Mouse (Mus musculus): ENCODE data around the gene Trpm6. TPM values are rescaled to one million over a fixed set of nuclear protein-coding genes. Genes with fewer than 3 reads are reported as not detected.

Gene Trpm6
- total and polyA plus RNA-seq, 3 experiments: 0.05 TPM; not detected in 2

DNA sequence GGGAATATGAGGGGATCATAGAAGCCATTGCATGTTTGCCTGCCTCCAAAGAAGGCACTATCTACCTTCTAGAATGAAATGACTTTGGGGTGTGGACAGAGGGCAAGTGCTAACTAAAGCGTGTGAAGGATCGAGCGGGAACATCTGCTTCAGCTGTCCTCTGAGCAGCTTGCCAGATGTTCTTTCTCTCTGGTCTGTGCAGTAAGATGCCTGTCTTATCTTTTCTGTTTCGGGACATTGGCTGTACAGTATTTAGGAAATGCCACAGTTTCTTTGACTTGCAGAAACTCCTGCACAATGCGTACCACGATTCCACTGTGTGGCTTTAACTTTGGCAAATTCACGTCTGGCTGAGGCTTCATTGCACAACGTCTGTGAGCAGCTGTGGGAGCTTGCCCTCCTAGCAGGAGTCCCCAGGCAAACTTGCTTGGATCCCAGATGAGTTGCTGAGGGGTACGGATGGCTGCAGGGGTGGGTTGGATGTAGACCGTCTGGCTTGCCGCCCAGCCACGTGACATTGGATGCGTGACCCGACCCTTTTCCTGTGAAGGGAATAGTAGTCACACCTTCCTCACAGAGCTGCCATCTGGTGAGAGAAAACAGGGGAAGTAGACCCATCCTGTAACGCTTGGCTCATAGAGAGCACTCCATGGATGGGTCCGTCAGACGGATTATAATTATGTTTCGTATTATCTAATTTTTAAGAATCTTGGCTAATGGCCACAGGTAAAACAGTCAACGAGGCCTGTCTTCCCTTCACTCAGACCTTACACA lies 92.2 kb downstream of the Trpm6 start:
- H3K36me3 ChIP-seq (replicated peaks): no peaks in the 10 kb centered on the region
- TF ChIP-seq TAL1 (conservative IDR thresholded peaks at IDR 0.05; ENCODE audit: low read depth, low read length): no peak
- no peak for TF ChIP-seq POLR2AphosphoS5 (IDR thresholded peaks at IDR 0.05; ENCODE audit: insufficient replicate concordance, low read depth, low read length)
- no peak for TF ChIP-seq CTCF (IDR thresholded peaks at IDR 0.05; ENCODE audit: low read depth, low read length)
- no peak for TF ChIP-seq GATA2 (IDR thresholded peaks at IDR 0.05; ENCODE audit: borderline replicate concordance, low read depth, low read length)
- TF ChIP-seq GATA1 (IDR thresholded peaks at IDR 0.05; ENCODE audit: borderline replicate concordance, low read length): no peak
- H3K27me3 ChIP-seq (ENCODE audit: insufficient read depth, low read length): no peaks in the 10 kb centered on the region; the same call in 1 of the 2 replicates
- H3K4me3 ChIP-seq (ENCODE audit: low read depth, low read length): no peak overlapping the region
- ATAC-seq (ENCODE audit: extremely low read depth, insufficient number of reproducible peaks, low FRiP score, poor library complexity, severe bottlenecking) (no peak), DNase-seq (ENCODE audit: low spot score) (no peak)
- no peaks in the 10 kb centered on the region for H3K4me1 ChIP-seq (ENCODE audit: insufficient read depth, low read depth, low read length)
- no peaks in the 10 kb centered on the region for H3K9me3 ChIP-seq (replicated peaks)

DNA sequence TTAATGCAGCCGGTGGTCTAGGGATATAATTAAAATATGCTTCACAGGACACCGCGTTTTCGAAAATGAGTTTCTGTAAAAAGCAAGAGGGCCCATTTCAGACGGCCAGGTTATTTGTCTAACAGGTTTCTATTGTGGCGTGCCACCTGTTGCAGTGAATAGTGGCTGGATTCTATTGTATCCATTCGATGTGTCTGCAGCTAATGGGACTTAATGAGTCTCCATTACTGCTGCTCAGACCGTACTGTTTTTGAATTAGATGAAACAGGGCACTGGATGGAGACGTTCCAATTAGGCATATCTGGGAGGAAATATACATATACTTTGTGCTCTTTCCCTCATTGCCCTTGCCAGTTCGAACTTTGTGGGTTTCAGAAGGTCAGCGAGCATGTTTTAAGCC lies 92.8 kb downstream of the Trpm6 start:
- Histone ChIP-seq H3K4me3 (ENCODE audit: low read depth, low read length) (no peak overlapping the region), H3K36me3 (replicated peaks) (no peaks in the 10 kb centered on the region), H3K27me3 (ENCODE audit: insufficient read depth, low read length) (no peaks in the 10 kb centered on the region; the same call in 1 of the 2 replicates), H3K4me1 (ENCODE audit: insufficient read depth, low read depth, low read length) (no peaks in the 10 kb centered on the region), H3K9me3 (replicated peaks) (no peaks in the 10 kb centered on the region)
- no peak for TF ChIP-seq TAL1 (conservative IDR thresholded peaks at IDR 0.05; ENCODE audit: low read depth, low read length)
- no peak for TF ChIP-seq GATA1 (IDR thresholded peaks at IDR 0.05; ENCODE audit: borderline replicate concordance, low read length)
- TF ChIP-seq POLR2AphosphoS5 (IDR thresholded peaks at IDR 0.05; ENCODE audit: insufficient replicate concordance, low read depth, low read length): no peak
- TF ChIP-seq GATA2 (IDR thresholded peaks at IDR 0.05; ENCODE audit: borderline replicate concordance, low read depth, low read length): no peak
- no peak for TF ChIP-seq CTCF (IDR thresholded peaks at IDR 0.05; ENCODE audit: low read depth, low read length)
- DNase-seq (ENCODE audit: low spot score) (no peak), ATAC-seq (ENCODE audit: extremely low read depth, insufficient number of reproducible peaks, low FRiP score, poor library complexity, severe bottlenecking) (no peak)

DNA sequence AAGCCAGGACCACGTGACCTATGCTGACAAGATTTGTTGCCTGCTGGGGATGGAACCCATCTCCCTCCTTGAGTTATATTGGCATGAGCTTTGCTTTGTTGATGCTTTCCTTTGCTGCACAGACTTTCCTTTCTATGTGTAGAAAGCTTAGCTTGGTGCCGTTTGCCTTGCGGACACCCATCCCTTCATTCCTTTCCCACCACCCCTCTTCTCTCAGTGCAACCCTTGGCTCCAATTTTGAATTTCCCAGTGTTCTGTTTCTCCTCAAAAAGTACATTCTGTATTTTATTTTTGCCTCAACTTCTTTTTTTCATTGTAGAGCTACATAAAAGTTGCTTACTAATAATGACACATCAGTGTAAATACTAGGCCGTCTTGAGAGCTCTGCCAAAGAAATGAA lies 96.6 kb downstream of the Trpm6 start:
- no peak for ATAC-seq (ENCODE audit: extremely low read depth, insufficient number of reproducible peaks, low FRiP score, poor library complexity, severe bottlenecking)
- TF ChIP-seq POLR2AphosphoS5 (IDR thresholded peaks at IDR 0.05; ENCODE audit: insufficient replicate concordance, low read depth, low read length): no peak
- TF ChIP-seq TAL1 (conservative IDR thresholded peaks at IDR 0.05; ENCODE audit: low read depth, low read length): no peak
- TF ChIP-seq GATA1 (IDR thresholded peaks at IDR 0.05; ENCODE audit: borderline replicate concordance, low read length): no peak

DNA sequence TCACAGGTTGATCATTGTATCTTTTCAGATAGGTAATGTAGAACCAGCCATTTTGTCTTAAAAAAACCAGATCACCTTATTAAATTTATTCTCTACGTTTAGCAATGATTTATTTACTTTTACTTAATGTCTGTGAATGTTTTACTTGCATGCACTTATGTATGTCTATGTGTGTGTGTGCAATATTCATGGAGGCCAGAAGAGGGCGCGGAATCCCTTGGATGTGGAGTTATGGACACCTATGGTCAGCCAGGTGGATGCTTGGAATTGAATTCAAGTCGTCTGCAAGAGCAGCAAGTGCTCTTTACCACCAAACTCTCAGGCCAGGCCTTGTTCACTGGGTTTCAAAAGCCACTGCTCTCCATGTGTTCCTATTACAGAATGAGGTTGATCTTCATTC lies 118.5 kb downstream of the Trpm6 start:
- TF ChIP-seq GATA1 (IDR thresholded peaks at IDR 0.05; ENCODE audit: borderline replicate concordance, low read length) (no peak), TAL1 (conservative IDR thresholded peaks at IDR 0.05; ENCODE audit: low read depth, low read length) (no peak), CTCF (IDR thresholded peaks at IDR 0.05; ENCODE audit: low read depth, low read length) (no peak), GATA2 (IDR thresholded peaks at IDR 0.05; ENCODE audit: borderline replicate concordance, low read depth, low read length) (no peak), POLR2AphosphoS5 (IDR thresholded peaks at IDR 0.05; ENCODE audit: insufficient replicate concordance, low read depth, low read length) (no peak)
- no peaks in the 10 kb centered on the region for H3K9me3 ChIP-seq (replicated peaks)
- ATAC-seq (ENCODE audit: extremely low read depth, insufficient number of reproducible peaks, low FRiP score, poor library complexity, severe bottlenecking) (no peak), DNase-seq (ENCODE audit: low spot score) (no peak)
- H3K36me3 ChIP-seq (replicated peaks): no peaks in the 10 kb centered on the region
- H3K4me3 ChIP-seq (ENCODE audit: low read depth, low read length): no peak overlapping the region
- H3K27me3 ChIP-seq (ENCODE audit: insufficient read depth, low read length): no peaks in the 10 kb centered on the region
- H3K4me1 ChIP-seq (ENCODE audit: insufficient read depth, low read depth, low read length): no peaks in the 10 kb centered on the region

More for the DNA sequence above, 96.6 kb downstream of the Trpm6 start:
- Histone ChIP-seq H3K4me1 (ENCODE audit: insufficient read depth, low read depth, low read length) (no peaks in the 10 kb centered on the region), H3K9me3 (replicated peaks) (no peaks in the 10 kb centered on the region), H3K27me3 (ENCODE audit: insufficient read depth, low read length) (0 out of 2 replicates have a peak, but pooled peaks cover 4% of the 10 kb centered on the region), H3K4me3 (ENCODE audit: low read depth, low read length) (no peak overlapping the region), H3K36me3 (replicated peaks) (no peaks in the 10 kb centered on the region)
- no peak for DNase-seq (ENCODE audit: low spot score)

DNA sequence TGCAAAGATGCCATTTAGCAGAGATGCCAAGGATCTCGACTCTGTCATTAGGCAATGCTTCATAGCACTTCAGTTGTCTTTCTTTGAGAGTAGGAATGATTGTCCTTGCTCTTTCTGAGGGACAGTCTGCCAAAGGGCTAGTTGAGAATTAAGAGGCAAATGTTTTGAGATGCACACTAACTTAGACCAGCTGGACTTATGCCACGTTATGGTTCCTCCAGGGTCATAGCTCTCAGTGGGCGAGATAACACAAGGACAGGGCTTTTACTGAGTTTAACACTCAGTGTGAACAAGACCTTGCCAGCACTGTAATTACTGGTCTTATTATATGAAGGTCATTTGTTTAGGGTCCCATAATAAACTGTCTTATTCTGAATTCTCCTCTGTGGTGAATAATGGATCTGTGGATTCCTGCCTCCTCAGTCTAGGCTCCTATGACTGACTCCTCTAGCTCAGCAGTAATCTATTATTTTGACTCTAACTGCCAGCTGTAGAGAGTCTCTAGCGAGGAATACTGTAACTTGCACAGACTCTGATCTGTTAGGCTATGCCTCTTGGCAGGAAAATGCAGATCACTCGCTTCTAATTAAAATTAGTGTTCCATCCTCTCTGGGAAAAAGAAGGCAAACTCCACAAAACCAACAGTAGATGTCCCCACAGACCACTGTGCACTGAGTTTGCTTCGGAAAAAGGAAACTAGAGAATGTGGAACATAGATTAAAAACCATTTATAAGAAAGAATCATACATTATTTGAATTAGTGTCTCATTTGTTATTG lies 123.2 kb downstream of the Trpm6 start:
- Histone ChIP-seq H3K9me3 (replicated peaks) (no peaks in the 10 kb centered on the region), H3K4me1 (ENCODE audit: insufficient read depth, low read depth, low read length) (no peaks in the 10 kb centered on the region), H3K27me3 (ENCODE audit: insufficient read depth, low read length) (no peaks in the 10 kb centered on the region), H3K36me3 (replicated peaks) (no peaks in the 10 kb centered on the region), H3K4me3 (ENCODE audit: low read depth, low read length) (no peak overlapping the region)
- no peak for DNase-seq (ENCODE audit: low spot score)
- TF ChIP-seq CTCF (IDR thresholded peaks at IDR 0.05; ENCODE audit: low read depth, low read length) (no peak), POLR2AphosphoS5 (IDR thresholded peaks at IDR 0.05; ENCODE audit: insufficient replicate concordance, low read depth, low read length) (no peak), GATA1 (IDR thresholded peaks at IDR 0.05; ENCODE audit: borderline replicate concordance, low read length) (no peak), GATA2 (IDR thresholded peaks at IDR 0.05; ENCODE audit: borderline replicate concordance, low read depth, low read length) (no peak), TAL1 (conservative IDR thresholded peaks at IDR 0.05; ENCODE audit: low read depth, low read length) (no peak)
- ATAC-seq (ENCODE audit: extremely low read depth, insufficient number of reproducible peaks, low FRiP score, poor library complexity, severe bottlenecking): no peak
